Mouse (Mus musculus) liver, postnatal 0 days (tissue): ENCODE data around the gene Ralgds. TPM values are rescaled to one million over a fixed set of nuclear protein-coding genes. Genes with fewer than 3 reads are reported as not detected.

ENCODE experiments used
- ATAC-seq: fragments of 200-750 bp; cut with Nextera tagmentation; 2 replicates; pipeline ENCODE4 v1.8.0; 2017; ENCODE audit warnings: mild to moderate bottlenecking, moderate library complexity
- DNase-seq: peaks from one replicate; pipeline ENCODE4 v3.0.0-alpha.2; 2016
- H3K27ac ChIP-seq: fragments of 300-500 bp; sonication (generic); 2 replicates; pipeline ENCODE4 v1.5.1; 2014; ENCODE audit warnings: antibody characterized with exemption, moderate library complexity, mild to moderate bottlenecking, low read depth
- H3K27me3 ChIP-seq: fragments of 300-500 bp; sonication (generic); 2 replicates; pipeline ENCODE4 v1.6.1; 2014; ENCODE audit warnings: low read length, control low read depth, mixed read lengths; ENCODE audit not compliant: insufficient read depth
- H3K36me3 ChIP-seq: fragments of 300-500 bp; sonication (generic); replicated peaks from 2 replicates; pipeline ENCODE4 v1.6.1; 2014; ENCODE audit warnings: mild to moderate bottlenecking, control low read depth, low read length, moderate library complexity, mixed read lengths; ENCODE audit not compliant: insufficient read depth
- H3K4me1 ChIP-seq: fragments of 300-500 bp; sonication (generic); 2 replicates; pipeline ENCODE4 v1.6.1; 2014; ENCODE audit warnings: antibody characterized with exemption, mild to moderate bottlenecking, control low read depth; ENCODE audit not compliant: insufficient read depth
- H3K4me2 ChIP-seq: fragments of 300-500 bp; sonication (generic); 2 replicates; pipeline ENCODE4 v1.6.1; 2014; ENCODE audit warnings: low read depth, mild to moderate bottlenecking, low read length, moderate library complexity, mixed read lengths
- H3K4me3 ChIP-seq: fragments of 300-500 bp; sonication (generic); 2 replicates; pipeline ENCODE4 v1.5.1; 2014; ENCODE audit warnings: low read depth, low read length
- H3K9ac ChIP-seq: fragments of 300-500 bp; sonication (generic); replicated peaks from 2 replicates; pipeline ENCODE4 v1.6.1; 2014; ENCODE audit warnings: mild to moderate bottlenecking, moderate library complexity
- H3K9me3 ChIP-seq: fragments of 300-500 bp; sonication (generic); 2 replicates; pipeline ENCODE4 v1.6.1; 2016; ENCODE audit warnings: mild to moderate bottlenecking, control low read depth, low read length, mixed read lengths
- CTCF ChIP-seq: sonication (generic); IDR thresholded peaks from 2 replicates; pipeline ENCODE4 v1.5.1; 2016; ENCODE audit warnings: antibody characterized with exemption, low read depth
- EP300 ChIP-seq: IDR thresholded peaks from 2 replicates; pipeline ENCODE4 v1.6.1; 2016; ENCODE audit warnings: antibody characterized with exemption, low read depth, mild to moderate bottlenecking
- WGBS: fragments of 180-500 bp; shearing (Covaris S2); extraction: QIAGEN DNeasy Blood & Tissue Kit; methylation state at CpG from one replicate; pipeline ENCODE4 v1.1.7; 2014; ENCODE audit not compliant: insufficient replicate concordance; 5-methylcytosine and 5-hydroxymethylcytosine counted together
- polyA plus RNA-seq: library from polyadenylated mRNA; unstranded; fragments of >200 nt; fragmentation: Nextera tagmentation; extraction: Ambion mirVana; gene quantifications from 2 replicates; pipeline ENCODE4 v1.2.1, GENCODE M21; 2015

Ralgds gene
- polyA plus RNA-seq, 1 experiment from 2014 or later: 1.8 TPM

- no peak for DNase-seq
- H3K4me3 ChIP-seq: no peak overlapping the region
- no peak overlapping the region for H3K9ac ChIP-seq
- no peak for ATAC-seq
- no peak overlapping the region for H3K4me2 ChIP-seq
- H3K27me3 ChIP-seq: no peaks in the 10 kb centered on the region
- WGBS: 79% methylated on average over 7 of the region's 7 CpGs
- no peak overlapping the region for H3K27ac ChIP-seq
- no peaks in the 10 kb centered on the region for H3K36me3 ChIP-seq
- no peaks in the 10 kb centered on the region for H3K9me3 ChIP-seq
- TF ChIP-seq CTCF (no peak), EP300 (no peak)
- peaks cover 23% of the 10 kb centered on the region for H3K4me1 ChIP-seq
Measured at GRCm38 (mm10) chr2:28528354-28528730, 15.4 kb downstream of the Ralgds start.

GRCm38 (mm10) chr2:28529856-28530255 lies 16.9 kb downstream of the Ralgds start:
- H3K27ac ChIP-seq: no peak overlapping the region

GRCm38 (mm10) chr2:28530311-28530710 lies 17.4 kb downstream of the Ralgds start:
- Histone ChIP-seq H3K4me3 (no peak overlapping the region), H3K4me1 (peaks cover 28% of the 10 kb centered on the region), H3K9ac (no peak overlapping the region), H3K4me2 (no peak overlapping the region), H3K36me3 (no peaks in the 10 kb centered on the region), H3K27me3 (0 out of 2 replicates have a peak, but pooled peaks cover 4% of the 10 kb centered on the region), H3K9me3 (no peaks in the 10 kb centered on the region), H3K27ac (no peak overlapping the region)
- ATAC-seq (no peak), DNase-seq (no peak)
- no peak for TF ChIP-seq EP300
- TF ChIP-seq CTCF: no peak
- 71% methylated on average over 7 of the region's 7 CpGs for WGBS

More at GRCm38 (mm10) chr2:28529856-28530255, 16.9 kb downstream of the Ralgds start:
- peaks cover 28% of the 10 kb centered on the region for H3K4me1 ChIP-seq
- ATAC-seq (no peak), DNase-seq (no peak)
- 77% methylated on average over 4 of the region's 4 CpGs for WGBS
- H3K36me3 ChIP-seq: no peaks in the 10 kb centered on the region
- TF ChIP-seq CTCF: no peak
- TF ChIP-seq EP300: no peak
- H3K4me3 ChIP-seq: no peak overlapping the region
- H3K9ac ChIP-seq: no peak overlapping the region
- no peaks in the 10 kb centered on the region for H3K9me3 ChIP-seq
- H3K4me2 ChIP-seq: no peak overlapping the region
- H3K27me3 ChIP-seq: 0 out of 2 replicates have a peak, but pooled peaks cover under 1% of the 10 kb centered on the region

GRCm38 (mm10) chr2:28532938-28533771 lies 20.2 kb downstream of the Ralgds start:
- ATAC-seq (peak; percentile 96), DNase-seq (peak; percentile 89)
- Histone ChIP-seq H3K4me1 (peaks cover 15% of the 10 kb centered on the region), H3K4me2 (peak overlapping the region; percentile 88), H3K27me3 (0 out of 2 replicates have a peak, but pooled peaks cover 4% of the 10 kb centered on the region), H3K36me3 (no peaks in the 10 kb centered on the region), H3K4me3 (peak overlapping the region; percentile 56), H3K9me3 (no peaks in the 10 kb centered on the region), H3K27ac (peak overlapping the region; percentile 55), H3K9ac (peak overlapping the region; percentile 64)
- WGBS: 3% methylated on average over 49 of the region's 49 CpGs
- TF ChIP-seq CTCF: no peak
- TF ChIP-seq EP300: peak; percentile 16; the same call in 1 of the 2 replicates

GRCm38 (mm10) chr2:28533901-28534435 lies 21.0 kb downstream of the Ralgds start:
- ATAC-seq (no peak), DNase-seq (no peak)
- no peak for TF ChIP-seq CTCF
- TF ChIP-seq EP300: no peak
- Histone ChIP-seq H3K9me3 (no peaks in the 10 kb centered on the region), H3K4me3 (peak overlapping the region; percentile 56), H3K4me1 (peaks cover 16% of the 10 kb centered on the region), H3K27me3 (0 out of 2 replicates have a peak, but pooled peaks cover 4% of the 10 kb centered on the region), H3K27ac (peak overlapping the region; percentile 57), H3K9ac (peak overlapping the region; percentile 64), H3K36me3 (no peaks in the 10 kb centered on the region), H3K4me2 (peak overlapping the region; percentile 88)
- WGBS: 65% methylated on average over 7 of the region's 7 CpGs

- WGBS: 64% methylated on average over 11 of the region's 11 CpGs
- TF ChIP-seq CTCF (no peak), EP300 (no peak)
- 0 out of 2 replicates have a peak, but pooled peaks cover 4% of the 10 kb centered on the region for H3K27me3 ChIP-seq
- H3K9ac ChIP-seq: no peak overlapping the region
- H3K36me3 ChIP-seq: no peaks in the 10 kb centered on the region
- no peak overlapping the region for H3K4me3 ChIP-seq
- H3K4me2 ChIP-seq: peak overlapping the region; percentile 88
- H3K27ac ChIP-seq: peak overlapping the region; percentile 57
- ATAC-seq (no peak), DNase-seq (no peak)
- no peaks in the 10 kb centered on the region for H3K9me3 ChIP-seq
- peaks cover 23% of the 10 kb centered on the region for H3K4me1 ChIP-seq
Measured at GRCm38 (mm10) chr2:28534436-28535262, 21.7 kb downstream of the Ralgds start.
